ENCODE assay signal across 11 mouse cellular contexts in genomic region chr10:13502371-13502770, GRCm38 (mm10). TPM values are rescaled to one million over a fixed set of nuclear protein-coding genes. Genes with fewer than 3 reads are reported as not detected.
A peak's percentile ranks its signal among the peaks of the same experiment; 100 is the strongest.
DNase-seq lines count a peak whose midpoint lies in the region; ATAC-seq and TF ChIP-seq lines count a peak whose summit lies in the region.
"Had no signal": no experiment of that assay in that cellular context is flagged by ENCODE, and none has a peak within 500 bp of the region (broad histone marks: within the 10 kb centered on the region; RNA-seq: fewer than 3 reads in every experiment).

No protein-coding gene starts in this region.

- H3K4me2 ChIP-seq in neural tube, embryonic 15.5 days: peak overlapping the region; percentile 74
- peak overlapping the region; percentile 70 for H3K4me2 ChIP-seq in heart, postnatal 0 days (ENCODE audit: low read depth, low read length)

- H3K9ac ChIP-seq in neural tube, embryonic 15.5 days (replicated peaks): no peak overlapping the region
- no peak overlapping the region; the same call in 1 of the 2 replicates for H3K9ac ChIP-seq in heart, postnatal 0 days (replicated peaks; ENCODE audit: low read depth, low read length)
- H3K9ac ChIP-seq: forebrain, postnatal 0 days had no signal

- H3K27me3 ChIP-seq in neural tube, embryonic 15.5 days (replicated peaks): 0 out of 2 replicates have a peak, but pooled peaks cover 2% of the 10 kb centered on the region
- H3K27me3 ChIP-seq in heart, postnatal 0 days (ENCODE audit: control insufficient read depth, insufficient read depth, low read length): no peaks in the 10 kb centered on the region

- no peaks in the 10 kb centered on the region for H3K9me3 ChIP-seq in neural tube, embryonic 15.5 days (replicated peaks)
- no peaks in the 10 kb centered on the region for H3K9me3 ChIP-seq in heart, postnatal 0 days (replicated peaks; ENCODE audit: control insufficient read depth, low read length)
- H3K9me3 ChIP-seq: limb, embryonic 10.5 days had no signal

- TF ChIP-seq CTCF in heart, postnatal 0 days (IDR thresholded peaks at IDR 0.05; ENCODE audit: low read depth): no peak

- no peak overlapping the region; the same call in 1 of the 2 replicates for H3K4me3 ChIP-seq in neural tube, embryonic 15.5 days (replicated peaks)
- peak overlapping the region; percentile 66 for H3K4me3 ChIP-seq in heart, postnatal 0 days (ENCODE audit: low read depth, low read length)

- peak; percentile 38 to 49 for DNase-seq in heart, adult 18-20 months
- no peak for DNase-seq in heart, postnatal 25 days (ENCODE audit: low spot score)
- DNase-seq in neural tube, embryonic 10.5 days (ENCODE audit: extremely low spot score, low spot score): no peak
- DNase-seq in heart, postnatal 0 days (ENCODE audit: low spot score): peak; percentile 26
- DNase-seq in adrenal gland, postnatal 10 days: no peak
- DNase-seq in left cerebral cortex, postnatal 4 days: no peak
- DNase-seq: embryo, embryonic 11 days; forebrain, postnatal 0 days had no signal

- H3K27ac ChIP-seq in neural tube, embryonic 15.5 days (replicated peaks): no peak overlapping the region
- peak overlapping the region; percentile 70 for H3K27ac ChIP-seq in heart, postnatal 0 days (ENCODE audit: low read depth)
- H3K27ac ChIP-seq: limb, embryonic 10.5 days had no signal

- H3K36me3 ChIP-seq in neural tube, embryonic 15.5 days: peaks cover 8% of the 10 kb centered on the region
- peaks cover 31% of the 10 kb centered on the region for H3K36me3 ChIP-seq in heart, postnatal 0 days (replicated peaks; ENCODE audit: control insufficient read depth, insufficient read depth, low read length)

- WGBS in neural tube, embryonic 15.5 days: 85% methylated on average over 8 of the region's 8 CpGs
- 34% methylated on average over 8 of the region's 8 CpGs for WGBS in heart, postnatal 0 days

- peaks cover 17% of the 10 kb centered on the region for H3K4me1 ChIP-seq in neural tube, embryonic 15.5 days
- H3K4me1 ChIP-seq in heart, postnatal 0 days (ENCODE audit: control insufficient read depth, insufficient read depth): peaks cover 11% of the 10 kb centered on the region

- no peak for ATAC-seq in neural tube, embryonic 15.5 days (ENCODE audit: low FRiP score)
- peak; percentile 22 for ATAC-seq in heart, postnatal 0 days (ENCODE audit: insufficient read depth, low read depth)
- peak; percentile 79 for ATAC-seq in megakaryocyte progenitor cell, adult 5-6 weeks (replicated peaks; ENCODE audit: poor library complexity)
- ATAC-seq: forebrain, postnatal 0 days had no signal

- intact Hi-C loops in heart, postnatal 25 days (cut with DNase I): loop anchor here (5.0 kb wide), 1 partner anchor 65 kb away; no protein-coding TSS in a partner anchor
- intact Hi-C loops in left cerebral cortex, postnatal 4 days (cut with DNase I): no loop called here

- 0 out of 2 replicates have a peak, but pooled peaks have one; percentile 48 for TF ChIP-seq EP300 in heart, postnatal 0 days (IDR thresholded peaks at IDR 0.05; ENCODE audit: low read depth)

RNA-seq across cellular contexts. Expression of gene Fuca2, which starts 3.0 kb away (rescaled TPM):
- 100 to 1,000 TPM; 173 to 185 TPM for total RNA-seq in heart, adult 18-20 months (2021)
- total RNA-seq in heart, postnatal 25 days (2021): 100 to 1,000 TPM; 296 to 317 TPM
- polyA plus RNA-seq in neural tube, embryonic 15.5 days (2015; fragmentation: Nextera tagmentation; extraction: Ambion mirVana): 49.3 and 55.8 TPM in 2 replicates
- total RNA-seq in heart, postnatal 0 days (2014; rRNA removed; ENCODE audit: low replicate concordance): 63.9 and 78.7 TPM in 2 replicates
- polyA plus RNA-seq in heart, postnatal 0 days (2015; fragmentation: Nextera tagmentation; extraction: Ambion mirVana): 289 and 361 TPM in 2 replicates
- total RNA-seq in megakaryocyte progenitor cell, adult 5-6 weeks (2015): 149 and 158 TPM in 2 replicates
- total RNA-seq in megakaryocyte progenitor cell, adult 5-6 weeks (2017): 95.1 and 101 TPM in 2 replicates
- total RNA-seq in adrenal gland, postnatal 10 days (2021): 10 to 100 TPM; 19.8 to 25.0 TPM
- total RNA-seq in left cerebral cortex, postnatal 4 days (2021): 10 to 100 TPM; 28.4 to 30.1 TPM

RNA-seq across cellular contexts. Expression of gene Phactr2, which starts 28.2 kb away (rescaled TPM):
- 10 to 100 TPM; 43.4 to 45.7 TPM for total RNA-seq in heart, adult 18-20 months (2021)
- total RNA-seq in heart, postnatal 25 days (2021): 10 to 100 TPM; 45.0 to 51.5 TPM
- polyA plus RNA-seq in neural tube, embryonic 15.5 days (2015; fragmentation: Nextera tagmentation; extraction: Ambion mirVana): 8.1 and 12.1 TPM in 2 replicates
- 51.1 and 62.5 TPM in 2 replicates for total RNA-seq in heart, postnatal 0 days (2014; rRNA removed; ENCODE audit: low replicate concordance)
- 39.6 and 40.6 TPM in 2 replicates for polyA plus RNA-seq in heart, postnatal 0 days (2015; fragmentation: Nextera tagmentation; extraction: Ambion mirVana)
- total RNA-seq in megakaryocyte progenitor cell, adult 5-6 weeks (2015): 26.2 and 26.4 TPM in 2 replicates
- 21.7 and 24.4 TPM in 2 replicates for total RNA-seq in megakaryocyte progenitor cell, adult 5-6 weeks (2017)
- 10 to 100 TPM; 32.1 to 39.0 TPM for total RNA-seq in adrenal gland, postnatal 10 days (2021)
- 10 to 100 TPM; 12.5 to 14.1 TPM for total RNA-seq in left cerebral cortex, postnatal 4 days (2021)

RNA-seq across cellular contexts. Expression of gene Adat2, which starts 50.3 kb away (rescaled TPM):
- 1 to 10 TPM; 2.7 to 3.2 TPM for total RNA-seq in heart, adult 18-20 months (2021)
- 1 to 10 TPM; 2.8 to 2.9 TPM for total RNA-seq in heart, postnatal 25 days (2021)
- polyA plus RNA-seq in neural tube, embryonic 15.5 days (2015; fragmentation: Nextera tagmentation; extraction: Ambion mirVana): 2.0 and 2.4 TPM in 2 replicates
- total RNA-seq in heart, postnatal 0 days (2014; rRNA removed; ENCODE audit: low replicate concordance): 0.99 TPM in 1 of 2 replicates, not detected in the other
- 2.0 and 2.3 TPM in 2 replicates for polyA plus RNA-seq in heart, postnatal 0 days (2015; fragmentation: Nextera tagmentation; extraction: Ambion mirVana)
- total RNA-seq in megakaryocyte progenitor cell, adult 5-6 weeks (2015): 9.7 and 12.0 TPM in 2 replicates
- total RNA-seq in megakaryocyte progenitor cell, adult 5-6 weeks (2017): 4.2 and 4.6 TPM in 2 replicates
- 1 to 10 TPM; 5.3 to 5.5 TPM for total RNA-seq in adrenal gland, postnatal 10 days (2021)
- 1 to 10 TPM; 8.9 to 9.7 TPM for total RNA-seq in left cerebral cortex, postnatal 4 days (2021)

RNA-seq across cellular contexts. Expression of gene Pex3, which starts 50.6 kb away (rescaled TPM):
- 10 to 100 TPM; 20.6 to 21.5 TPM for total RNA-seq in heart, adult 18-20 months (2021)
- total RNA-seq in heart, postnatal 25 days (2021): 10 to 100 TPM; 15.5 to 16.9 TPM
- polyA plus RNA-seq in neural tube, embryonic 15.5 days (2015; fragmentation: Nextera tagmentation; extraction: Ambion mirVana): 25.7 and 25.8 TPM in 2 replicates
- total RNA-seq in heart, postnatal 0 days (2014; rRNA removed; ENCODE audit: low replicate concordance): 31.0 and 46.8 TPM in 2 replicates
- polyA plus RNA-seq in heart, postnatal 0 days (2015; fragmentation: Nextera tagmentation; extraction: Ambion mirVana): 24.5 and 25.0 TPM in 2 replicates
- 40.5 and 41.2 TPM in 2 replicates for total RNA-seq in megakaryocyte progenitor cell, adult 5-6 weeks (2015)
- 21.6 and 23.1 TPM in 2 replicates for total RNA-seq in megakaryocyte progenitor cell, adult 5-6 weeks (2017)
- 10 to 100 TPM; 51.6 to 54.6 TPM for total RNA-seq in adrenal gland, postnatal 10 days (2021)
- total RNA-seq in left cerebral cortex, postnatal 4 days (2021): 10 to 100 TPM; 23.4 to 25.5 TPM

Comparison
In these comparisons a context has a peak if more than half of its experiments do, and no peak if none do; other contexts are left out.
1. DNase-seq: peak in heart, adult 18-20 months (2 of 2) and heart, postnatal 0 days (single experiment); none in heart, postnatal 25 days (single experiment), neural tube, embryonic 10.5 days (single experiment), adrenal gland, postnatal 10 days (single experiment) and left cerebral cortex, postnatal 4 days (single experiment).